Mouse (Mus musculus): Measurements from ENCODE around the gene Rab8b.
"Not testable (repeated sequence)": the region's sequence is repeated elsewhere in the genome, so short reads cannot be mapped to it uniquely, and the experiment has no call there.

Gene Rab8b

DNA sequence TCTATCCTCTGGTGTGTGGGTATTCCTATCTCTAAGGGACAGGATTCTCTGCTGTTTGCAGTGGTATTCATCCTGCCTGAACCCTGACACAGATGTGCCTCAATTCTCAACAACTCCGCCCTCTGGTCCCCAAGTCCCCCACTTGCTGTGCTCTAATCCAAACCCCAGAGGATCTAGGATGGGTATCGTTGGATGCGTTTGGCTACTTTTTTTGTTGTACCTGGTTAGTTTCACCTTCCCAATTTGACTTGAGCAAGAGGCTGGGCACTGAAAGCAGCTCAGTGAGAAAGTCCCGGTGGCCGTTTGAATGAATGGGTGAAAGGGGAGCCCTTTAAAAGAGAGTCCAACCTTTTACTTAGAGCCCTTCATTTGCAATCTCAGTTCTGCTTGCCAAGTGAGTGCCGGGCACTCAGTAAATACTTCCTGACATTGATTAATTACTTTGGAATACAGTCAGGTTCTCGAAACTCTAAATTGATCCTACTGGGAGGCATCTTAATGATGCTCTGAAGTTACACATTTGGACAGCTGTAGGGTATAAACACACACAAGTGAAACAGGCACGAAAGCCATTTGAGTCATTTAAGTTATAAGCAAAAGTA lies 32.1 kb downstream of the Rab8b start:
- no peak for DNase-seq (ENCODE audit: low read depth, low spot score)

DNA sequence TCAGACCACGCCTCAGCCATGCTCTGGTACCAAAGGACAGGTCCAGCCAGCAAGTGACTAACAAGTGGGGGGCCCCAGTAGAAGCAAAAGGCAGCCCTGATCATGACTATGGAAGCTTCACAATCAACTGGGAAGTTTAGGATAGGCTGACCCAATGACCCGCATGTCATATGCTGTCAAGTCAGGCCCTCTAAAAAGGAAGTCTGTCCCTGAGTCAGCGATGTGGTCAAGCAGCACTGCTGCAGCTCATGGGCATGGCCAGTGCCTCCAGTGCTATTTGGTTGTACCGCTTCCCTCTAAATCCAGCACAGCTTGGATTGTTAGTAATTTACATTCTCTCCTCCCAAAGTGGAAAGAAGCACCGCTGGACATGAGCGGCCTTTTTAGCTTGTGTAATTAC lies 32.7 kb downstream of the Rab8b start:
- DNase-seq (ENCODE audit: low read depth, low spot score) = no peak

DNA sequence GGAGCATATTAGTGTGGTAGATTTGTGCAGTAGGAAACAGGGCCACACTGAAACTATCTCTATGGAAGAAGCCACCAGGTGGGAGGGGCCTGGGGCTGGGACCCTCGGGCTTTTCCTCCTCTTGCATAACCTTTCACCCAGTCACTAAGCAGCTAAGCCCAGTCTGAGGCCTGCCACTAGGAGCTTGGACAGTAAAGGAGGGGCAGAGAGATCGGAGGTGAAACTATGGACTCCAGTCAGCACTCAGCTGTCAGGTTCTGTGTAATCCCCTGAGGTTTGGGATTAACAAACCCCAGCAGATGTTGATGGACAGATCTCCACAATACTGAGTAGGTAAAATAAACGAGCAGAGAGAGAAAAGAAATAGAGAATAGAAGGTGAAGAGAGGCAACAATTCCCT lies 33.1 kb downstream of the Rab8b start:
- DNase-seq (ENCODE audit: low read depth, low spot score) = no peak

DNA sequence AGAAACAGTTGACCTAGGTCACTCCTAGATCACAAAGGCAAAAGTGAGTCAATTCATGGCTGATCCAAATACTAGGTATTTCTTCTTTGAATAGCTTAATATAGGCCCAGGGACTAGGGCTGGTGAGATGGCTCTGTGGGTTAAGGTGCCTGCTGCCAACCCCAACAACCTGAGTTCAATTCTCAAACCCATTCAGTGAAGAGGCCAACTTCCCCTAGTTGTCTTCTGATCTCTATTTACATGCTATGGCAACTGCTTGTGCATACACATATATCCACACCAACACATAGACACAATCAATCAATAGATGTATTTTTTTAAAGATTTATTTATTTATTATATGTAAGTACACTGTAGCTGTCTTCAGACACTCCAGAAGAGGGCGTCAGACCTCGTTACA lies 34.9 kb downstream of the Rab8b start:
- DNase-seq (ENCODE audit: low read depth, low spot score) = no peak

DNA sequence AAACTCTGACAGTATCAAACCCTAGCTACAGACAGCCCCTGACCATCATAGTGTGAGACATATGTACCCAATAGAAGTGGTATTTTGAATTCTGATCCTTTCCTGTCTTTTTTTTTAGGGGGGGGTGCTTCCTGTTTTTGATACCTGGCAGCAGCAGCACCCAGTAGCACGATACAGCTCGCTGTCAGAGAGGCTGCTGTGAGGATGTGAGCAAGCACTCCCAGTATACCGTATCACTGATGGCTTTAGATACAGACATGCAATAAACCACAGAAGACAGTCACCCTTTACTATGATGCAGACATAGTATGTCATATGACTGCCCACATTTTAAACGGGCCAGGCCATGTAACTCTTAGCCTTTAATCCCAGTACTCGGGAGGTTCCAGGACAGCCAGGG lies 36.0 kb downstream of the Rab8b start:
- DNase-seq (ENCODE audit: low read depth, low spot score) = no peak

DNA sequence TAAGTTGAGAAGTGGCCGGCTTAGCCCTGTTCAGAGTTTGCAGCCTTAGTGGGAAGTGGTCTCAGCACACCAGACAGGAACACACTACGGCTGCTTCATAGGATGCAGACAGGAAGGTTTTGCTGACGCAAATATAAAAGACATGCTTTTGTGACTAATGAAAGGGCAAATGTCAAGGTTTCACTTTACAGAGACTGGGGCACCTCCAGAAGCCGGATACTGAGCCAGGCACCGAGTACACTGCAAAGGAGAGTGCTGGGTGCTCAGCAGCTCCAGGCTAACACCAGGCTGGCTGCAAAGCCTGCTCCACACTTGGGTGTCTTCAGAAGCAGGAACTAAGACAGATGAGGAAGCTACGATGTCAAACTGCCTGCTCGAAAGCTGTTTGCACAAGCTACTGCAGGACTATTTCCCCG lies 37.1 kb downstream of the Rab8b start:
- DNase-seq (ENCODE audit: low read depth, low spot score) = peak; percentile 39

DNA sequence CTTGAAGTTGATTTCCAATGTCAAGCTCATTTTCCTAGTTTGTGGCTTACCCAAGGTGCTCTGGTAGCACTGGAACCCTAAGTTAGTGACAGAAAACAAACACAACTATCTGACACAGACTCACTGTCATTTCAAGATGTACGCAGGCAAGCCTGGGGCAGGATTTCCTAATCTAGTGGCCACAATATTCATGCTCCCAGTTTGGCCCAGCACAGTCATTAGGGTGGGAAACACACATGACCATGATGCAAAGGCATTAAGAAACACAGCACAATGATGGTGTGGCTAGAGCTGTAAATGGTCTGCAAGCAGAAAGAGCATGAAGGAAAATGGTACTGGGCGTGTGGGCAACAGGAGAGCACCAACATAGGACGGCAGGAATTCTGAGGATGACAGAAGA lies 37.6 kb downstream of the Rab8b start:
- DNase-seq (ENCODE audit: low read depth, low spot score) = no peak

DNA sequence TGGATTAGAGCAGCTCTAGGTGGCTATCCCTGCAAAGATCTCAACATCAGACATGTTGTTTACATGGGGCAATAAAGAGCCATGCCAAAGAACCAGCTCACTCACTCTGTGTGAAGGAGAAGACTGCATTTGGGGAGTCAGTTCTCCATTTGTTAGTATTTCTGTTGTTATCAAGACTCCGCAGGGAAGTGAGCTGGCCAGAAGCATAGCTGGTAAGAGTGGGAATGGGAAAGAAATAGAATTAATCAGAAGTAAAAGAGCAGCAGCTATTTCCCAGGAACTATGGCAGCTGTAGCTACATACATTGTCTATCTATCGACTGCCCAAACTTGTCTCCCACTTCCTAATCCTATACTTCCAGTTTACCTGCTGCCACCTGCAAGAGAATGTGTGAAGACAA lies 38.7 kb downstream of the Rab8b start:
- DNase-seq (ENCODE audit: low read depth, low spot score) = no peak

DNA sequence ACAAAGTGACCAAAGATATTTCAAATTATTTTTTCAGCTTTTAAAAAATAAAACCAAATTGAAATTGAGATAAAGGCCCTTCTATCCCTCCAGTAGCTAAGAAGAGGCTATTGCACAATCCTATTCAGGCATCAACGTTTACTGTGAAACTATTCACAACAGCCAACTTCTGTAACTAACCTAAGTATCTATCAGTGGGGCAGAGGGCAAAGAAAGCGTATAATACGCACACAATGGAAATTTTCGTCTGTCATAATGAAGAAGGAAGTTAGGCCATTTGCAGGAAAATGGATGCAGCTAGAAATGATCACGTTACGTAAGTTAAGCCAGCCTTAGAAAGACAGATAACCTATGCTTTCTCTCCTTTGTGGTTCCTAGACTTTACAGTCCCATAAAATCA lies 40.0 kb downstream of the Rab8b start:
- DNase-seq (ENCODE audit: low read depth, low spot score) = no peak

DNA sequence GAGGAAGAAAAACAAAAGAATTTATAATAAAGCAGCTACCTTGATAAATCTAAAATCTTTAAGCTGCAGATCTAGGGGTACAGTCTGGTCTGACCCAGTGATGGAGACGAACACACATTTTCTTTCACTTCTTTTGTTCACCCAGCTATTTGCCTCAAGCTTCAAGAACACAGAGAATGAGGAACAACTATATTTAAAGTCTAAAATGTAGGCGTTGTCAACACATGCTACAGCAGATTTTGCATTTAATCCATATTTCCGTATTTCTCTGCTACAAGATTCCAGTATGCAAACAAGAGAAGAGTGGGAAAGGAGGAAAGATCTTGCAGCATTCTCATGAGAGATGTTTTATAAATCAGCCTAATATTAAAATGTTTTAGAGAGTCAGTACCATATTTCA lies 40.6 kb downstream of the Rab8b start:
- DNase-seq (ENCODE audit: low read depth, low spot score) = no peak

DNA sequence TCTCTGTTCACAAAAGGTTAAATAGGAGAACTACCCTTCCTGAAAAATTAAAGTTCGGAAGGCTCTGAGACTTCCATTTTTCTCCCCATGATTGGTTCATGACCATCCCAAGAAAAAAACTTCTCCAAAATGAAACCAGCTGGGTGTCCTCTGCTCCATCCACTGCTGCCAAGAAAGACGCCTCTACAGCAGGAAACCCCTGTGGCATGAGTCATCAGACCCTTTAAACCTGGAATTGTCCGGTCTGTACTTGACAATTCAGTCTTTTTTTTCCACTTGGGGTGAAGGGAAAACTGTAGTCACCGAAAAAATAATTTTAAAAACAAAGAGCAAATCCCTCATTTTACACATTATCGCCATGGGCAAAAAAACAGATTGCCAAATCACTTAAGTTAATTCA lies 42.9 kb downstream of the Rab8b start:
- no peak for DNase-seq (ENCODE audit: low read depth, low spot score)

DNA sequence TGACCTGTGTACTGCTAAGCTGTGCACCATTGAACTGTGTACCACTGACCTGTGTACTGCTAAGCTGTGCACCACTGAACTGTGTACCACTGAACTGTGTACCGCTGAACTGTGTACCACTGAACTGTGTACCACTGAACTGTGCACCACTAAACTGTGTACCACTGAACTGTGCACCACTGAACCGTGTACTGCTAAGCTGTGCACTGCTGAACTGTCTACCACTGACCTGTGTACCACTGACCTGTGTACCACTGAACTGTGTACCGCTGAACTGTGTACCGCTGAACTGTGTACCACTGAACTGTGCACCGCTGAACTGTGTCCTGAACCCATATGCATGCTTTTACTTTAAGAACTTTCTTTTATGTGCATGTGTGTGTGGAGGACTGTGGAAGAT lies 45.2 kb downstream of the Rab8b start:
- DNase-seq (ENCODE audit: low read depth, low spot score) = no peak

DNA sequence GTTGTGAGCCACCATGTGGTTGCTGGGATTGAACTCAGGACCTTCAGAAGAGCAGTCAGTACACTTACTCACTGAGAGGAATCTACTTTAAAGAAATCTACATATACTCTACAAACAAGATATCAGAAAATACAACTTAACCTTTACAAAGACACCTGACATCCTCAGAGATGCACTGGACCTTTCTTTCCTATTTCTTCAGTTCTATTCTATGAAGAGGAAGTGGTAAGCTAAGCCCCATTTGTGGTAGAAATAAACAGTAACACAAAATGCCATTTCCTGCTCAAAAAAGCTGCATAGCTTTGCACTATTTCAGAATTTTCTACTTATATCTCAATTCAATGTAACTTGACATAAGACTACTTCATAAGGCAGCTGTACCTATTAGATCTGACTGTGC lies 46.0 kb downstream of the Rab8b start:
- peak; percentile 50 for DNase-seq (ENCODE audit: low read depth, low spot score)

DNA sequence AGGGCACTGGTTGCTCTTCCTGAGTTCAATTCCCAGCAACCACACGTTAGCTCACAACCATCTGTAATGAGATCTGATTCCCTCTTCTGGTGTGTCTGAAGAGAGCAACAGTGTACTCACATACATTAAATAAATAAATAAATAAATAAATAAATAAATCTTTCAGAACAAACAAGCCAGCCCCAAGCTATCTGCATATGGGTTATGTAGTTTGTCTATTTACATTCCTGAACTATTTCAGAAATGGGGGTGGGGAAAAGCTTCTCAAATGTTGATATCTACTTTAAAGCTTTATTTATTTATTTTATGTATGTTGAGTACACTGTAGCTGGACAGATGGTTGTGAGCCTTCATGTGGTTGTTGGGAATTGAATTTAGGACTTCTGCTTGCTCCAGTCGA lies 46.5 kb downstream of the Rab8b start:
- not testable (repeated sequence) for DNase-seq (ENCODE audit: low read depth, low spot score)

DNA sequence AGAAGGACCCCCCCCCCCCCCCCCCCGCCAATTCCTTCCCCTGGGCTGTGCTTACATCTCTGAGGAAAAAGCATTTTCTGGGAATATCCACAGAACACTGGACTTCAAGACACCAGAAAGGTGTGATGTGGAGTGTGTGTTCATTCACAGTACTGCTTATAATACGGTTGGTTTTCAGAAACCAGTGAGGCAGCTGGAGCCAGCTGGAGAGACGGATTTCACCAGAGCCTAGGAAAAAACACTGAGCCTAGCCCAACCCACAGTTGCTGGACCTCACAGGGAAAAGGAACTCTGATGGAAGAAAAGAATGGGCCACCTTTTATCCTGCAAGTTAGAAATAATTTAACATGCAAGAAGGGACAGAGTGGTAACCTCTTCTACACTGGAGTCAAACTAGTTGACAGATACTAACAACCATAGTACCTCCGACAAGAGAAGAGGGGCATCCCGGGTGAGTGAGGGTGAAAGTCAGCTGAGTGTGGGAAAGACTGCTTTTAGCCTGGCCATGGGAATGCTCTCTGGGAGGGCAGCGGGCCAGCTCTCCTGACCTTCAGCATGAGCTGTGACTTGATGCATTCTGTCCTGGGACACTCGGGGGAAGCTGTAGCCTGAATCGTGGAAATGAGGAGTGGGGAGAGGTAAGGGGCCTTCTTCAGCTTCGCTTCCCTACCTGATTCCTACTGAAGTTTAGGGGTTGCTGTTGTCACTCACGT lies 47.3 kb downstream of the Rab8b start:
- no peak for DNase-seq (ENCODE audit: low read depth, low spot score)

DNA sequence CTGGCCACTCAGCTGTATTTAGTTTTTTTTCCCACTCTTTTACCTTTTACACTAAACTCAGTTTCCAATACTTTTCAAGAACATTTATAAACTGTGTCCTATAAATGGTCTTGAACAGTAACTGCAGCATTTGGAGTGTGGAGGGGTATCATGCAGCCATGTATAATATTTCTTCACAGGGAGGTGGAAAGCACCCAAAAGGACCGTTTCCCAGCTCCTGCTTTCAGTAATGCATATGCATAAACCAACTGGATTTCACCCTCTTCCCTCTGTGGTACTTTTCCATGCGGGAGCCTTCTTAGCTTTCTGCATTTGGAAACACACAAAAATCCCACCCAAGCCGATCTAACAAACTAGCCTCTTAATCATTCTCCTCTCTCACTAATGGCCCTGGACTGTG lies 54.8 kb downstream of the Rab8b start:
- no peak for DNase-seq (ENCODE audit: low read depth, low spot score)

DNA sequence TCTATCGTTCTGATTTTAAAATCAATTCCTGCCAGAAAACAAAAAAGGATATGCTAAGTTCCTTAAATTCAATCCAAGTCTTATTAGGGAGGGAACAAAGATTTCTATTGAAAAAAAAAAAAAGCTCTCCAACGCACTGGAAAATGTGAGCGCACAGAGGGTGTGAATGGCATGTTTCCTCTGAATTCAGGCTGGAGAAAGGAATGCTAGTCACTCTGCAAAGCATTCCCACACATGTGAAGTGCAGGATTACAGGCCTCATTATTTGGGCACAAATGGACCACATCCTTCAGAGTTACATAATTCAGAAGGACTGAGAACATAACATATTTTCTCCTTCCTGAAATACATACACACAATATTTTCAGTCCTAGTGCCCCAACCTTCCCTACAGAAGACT lies 56.0 kb downstream of the Rab8b start:
- no peak for DNase-seq (ENCODE audit: low read depth, low spot score)

DNA sequence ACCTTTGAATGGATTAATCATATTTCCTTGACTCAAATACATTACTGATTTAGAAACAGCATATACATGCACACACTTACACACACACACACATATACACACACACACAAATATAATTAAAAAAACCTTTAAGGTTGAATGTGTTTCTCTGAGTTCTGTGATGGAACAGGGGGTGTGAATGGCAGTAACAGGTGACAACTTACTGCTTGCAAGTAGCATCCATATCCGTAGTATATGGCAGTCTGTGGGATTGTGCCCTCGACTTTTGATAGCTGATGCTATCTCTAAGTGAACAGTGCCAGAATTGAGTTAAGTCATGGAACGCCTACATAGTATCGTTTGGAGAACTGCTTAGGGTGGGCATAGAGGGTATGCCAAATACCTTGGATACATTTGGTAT lies 57.3 kb downstream of the Rab8b start:
- DNase-seq (ENCODE audit: low read depth, low spot score) = no peak

DNA sequence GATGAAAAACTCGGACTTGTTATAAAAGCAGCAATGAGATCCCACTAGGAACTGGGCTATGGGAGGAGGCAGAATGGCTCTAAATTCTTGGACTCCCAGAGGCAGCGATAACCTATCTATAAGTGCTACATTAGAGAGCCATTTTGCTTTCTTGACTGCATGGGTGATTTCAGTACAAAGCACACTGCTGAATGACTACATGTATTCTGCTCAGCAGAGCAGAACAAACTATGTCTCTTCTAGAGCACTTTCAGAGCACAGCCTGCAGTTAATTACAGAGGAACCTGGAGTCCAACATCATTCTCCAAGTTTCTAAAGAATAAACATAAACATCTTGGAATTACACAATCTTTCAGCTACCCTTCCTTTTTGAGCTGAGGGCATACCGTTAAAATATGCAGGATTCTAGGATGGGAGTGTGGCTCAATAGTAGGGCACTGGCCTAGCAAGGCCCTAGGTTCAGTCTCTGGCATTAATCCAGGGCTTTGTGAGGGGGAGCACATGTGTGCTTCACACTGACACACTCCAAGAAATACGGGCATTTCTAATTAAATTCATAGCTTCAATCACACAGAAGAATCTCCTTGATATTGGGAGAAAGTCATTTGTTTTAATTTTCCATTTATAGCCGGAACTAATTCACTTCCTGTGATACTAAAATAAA lies 58.3 kb downstream of the Rab8b start:
- DNase-seq (ENCODE audit: low read depth, low spot score) = no peak

DNA sequence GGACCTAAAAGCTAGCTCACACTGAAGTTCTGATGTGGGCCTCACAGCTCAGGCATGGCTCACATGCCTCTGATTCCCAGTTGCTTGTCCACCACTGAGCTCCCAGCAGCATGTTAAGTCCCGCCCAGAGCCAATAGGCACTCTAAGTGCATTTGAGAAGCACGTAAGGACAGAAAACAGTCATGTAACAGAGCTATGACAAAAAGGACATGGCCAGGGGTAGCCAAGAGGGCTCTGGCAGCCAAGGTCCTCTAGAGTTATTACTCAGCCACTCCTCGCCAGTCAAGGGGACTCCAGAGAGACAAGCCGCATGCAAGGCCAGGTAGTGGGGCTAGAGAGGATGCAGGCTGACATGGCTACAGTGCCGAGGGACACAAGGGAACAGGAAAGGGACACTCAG lies 60.0 kb downstream of the Rab8b start:
- no peak for DNase-seq (ENCODE audit: low read depth, low spot score)

DNA sequence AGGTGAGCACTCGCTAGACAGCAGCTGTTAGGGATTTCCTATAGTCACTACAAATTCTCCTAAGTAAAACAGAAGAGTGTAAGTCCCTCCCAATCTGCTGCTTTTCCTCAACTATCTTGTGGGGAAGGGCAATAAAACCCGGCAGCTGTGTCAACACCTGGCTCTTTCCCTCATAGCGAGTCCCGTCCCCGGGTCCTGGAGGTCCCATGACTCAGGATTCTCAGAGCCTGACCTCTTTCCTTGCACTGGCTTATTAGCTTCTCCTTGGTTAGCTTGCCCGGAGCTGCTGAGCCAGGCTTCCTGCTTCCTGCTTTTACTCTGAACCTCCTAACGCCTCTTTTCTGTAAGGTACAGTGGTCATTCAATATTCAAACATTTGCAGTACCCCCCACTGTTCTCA lies 63.6 kb downstream of the Rab8b start:
- DNase-seq (ENCODE audit: low read depth, low spot score) = no peak

DNA sequence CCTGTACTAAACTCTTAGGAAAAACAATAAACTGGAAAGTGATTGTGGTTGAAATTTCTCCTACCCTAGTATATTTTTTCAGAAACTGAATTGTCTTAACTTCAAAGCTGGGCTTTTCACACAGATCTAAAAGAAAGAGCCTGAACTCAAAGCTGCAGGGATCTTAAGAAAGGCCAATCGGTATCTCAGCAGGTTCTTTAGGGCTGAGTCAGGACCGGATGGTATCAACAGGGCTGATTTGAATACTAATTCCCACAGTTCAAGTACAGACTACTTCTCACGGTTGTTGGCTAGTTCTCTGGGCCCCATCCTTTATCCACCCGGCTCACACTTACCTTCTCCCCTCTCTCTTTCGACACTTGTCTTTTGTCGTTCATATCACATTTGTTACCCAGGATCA lies 66.9 kb downstream of the Rab8b start:
- no peak for DNase-seq (ENCODE audit: low read depth, low spot score)

DNA sequence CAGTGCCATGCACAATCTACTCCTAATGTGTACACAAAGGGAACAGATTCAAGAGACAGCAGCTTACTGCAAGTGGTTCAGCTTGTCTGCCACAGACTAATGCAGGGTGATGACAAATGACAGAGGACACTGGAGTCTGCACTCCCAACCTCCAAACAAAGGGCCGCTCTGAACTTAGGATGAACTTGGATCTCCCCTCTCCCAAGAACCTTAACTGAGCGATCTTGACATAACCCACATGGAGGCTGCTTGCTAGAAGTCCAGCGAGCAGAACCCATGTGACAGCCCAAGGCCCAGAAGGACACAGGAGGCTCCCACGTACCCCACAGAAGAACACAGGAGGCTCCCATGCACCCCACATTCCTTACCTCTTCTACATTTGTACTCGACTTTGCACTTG lies 68.5 kb downstream of the Rab8b start:
- no peak for DNase-seq (ENCODE audit: low read depth, low spot score)

Measured in A20 (cell line).